Mouse (Mus musculus) splenic B cell, adult 2 months (primary cell): ENCODE results near the gene Wnk2.
A peak's percentile ranks its signal among the peaks of the same experiment; 100 is the strongest.

Source experiments
- DNase-seq: peaks from one replicate; pipeline ENCODE4 v3.0.0-alpha.2; 2011; ENCODE audit warnings: low read depth, low spot score
- H3K27me3 ChIP-seq: 2 replicates; pipeline ENCODE4 v1.6.1; 2012; ENCODE audit warnings: mild to moderate bottlenecking, low read length, moderate library complexity, mixed read lengths; ENCODE audit not compliant: control insufficient read depth, poor library complexity, insufficient read depth, severe bottlenecking
- H3K36me3 ChIP-seq: 2 replicates; pipeline ENCODE4 v1.6.1; 2012; ENCODE audit warnings: mild to moderate bottlenecking, low read length, moderate library complexity, mixed read lengths; ENCODE audit not compliant: control insufficient read depth, poor library complexity, insufficient read depth, severe bottlenecking

Gene Wnk2

DNA sequence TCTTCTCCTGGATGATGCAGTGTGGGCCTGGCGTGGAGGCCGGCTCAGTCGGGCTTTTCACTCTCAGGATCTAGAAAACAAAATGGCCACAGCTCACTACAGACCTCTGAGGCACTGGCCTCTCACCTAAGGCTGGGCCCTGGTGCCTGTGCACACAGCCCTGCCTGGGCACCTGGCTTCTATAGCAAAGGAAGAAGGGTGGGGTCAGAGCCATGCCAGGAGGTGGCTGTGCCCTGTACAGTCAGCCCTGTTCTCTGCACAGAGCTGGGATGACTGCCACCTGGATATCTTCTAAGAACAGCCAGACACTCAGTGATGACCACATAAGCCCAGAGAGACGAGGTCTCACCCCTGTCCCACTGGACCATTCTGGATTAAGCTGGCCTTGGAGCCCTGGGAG lies 111.4 kb downstream of the Wnk2 start:
- H3K27me3 ChIP-seq = no peaks in the 10 kb centered on the region
- DNase-seq = no peak
- no peaks in the 10 kb centered on the region for H3K36me3 ChIP-seq

DNA sequence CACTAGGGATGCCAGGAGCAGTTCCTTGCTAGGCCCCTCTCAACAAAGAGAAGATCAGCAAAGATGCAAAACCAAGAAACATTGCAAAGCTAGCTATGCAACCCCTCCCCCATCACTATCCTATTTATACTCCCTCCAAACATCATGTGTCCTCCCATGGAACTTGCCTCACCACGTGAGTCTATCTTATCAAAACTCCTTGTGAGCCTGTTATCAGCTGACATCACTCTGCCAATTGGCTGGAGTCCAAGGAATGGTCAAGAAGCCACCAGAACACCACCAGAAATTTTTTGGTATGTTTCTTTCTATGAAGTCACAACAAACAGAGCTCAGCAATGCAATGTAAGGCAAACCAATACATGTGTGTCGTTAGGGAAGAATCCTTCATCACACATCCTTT lies 116.8 kb downstream of the Wnk2 start:
- Histone ChIP-seq H3K27me3 (no peaks in the 10 kb centered on the region), H3K36me3 (no peaks in the 10 kb centered on the region)
- DNase-seq = no peak

DNA sequence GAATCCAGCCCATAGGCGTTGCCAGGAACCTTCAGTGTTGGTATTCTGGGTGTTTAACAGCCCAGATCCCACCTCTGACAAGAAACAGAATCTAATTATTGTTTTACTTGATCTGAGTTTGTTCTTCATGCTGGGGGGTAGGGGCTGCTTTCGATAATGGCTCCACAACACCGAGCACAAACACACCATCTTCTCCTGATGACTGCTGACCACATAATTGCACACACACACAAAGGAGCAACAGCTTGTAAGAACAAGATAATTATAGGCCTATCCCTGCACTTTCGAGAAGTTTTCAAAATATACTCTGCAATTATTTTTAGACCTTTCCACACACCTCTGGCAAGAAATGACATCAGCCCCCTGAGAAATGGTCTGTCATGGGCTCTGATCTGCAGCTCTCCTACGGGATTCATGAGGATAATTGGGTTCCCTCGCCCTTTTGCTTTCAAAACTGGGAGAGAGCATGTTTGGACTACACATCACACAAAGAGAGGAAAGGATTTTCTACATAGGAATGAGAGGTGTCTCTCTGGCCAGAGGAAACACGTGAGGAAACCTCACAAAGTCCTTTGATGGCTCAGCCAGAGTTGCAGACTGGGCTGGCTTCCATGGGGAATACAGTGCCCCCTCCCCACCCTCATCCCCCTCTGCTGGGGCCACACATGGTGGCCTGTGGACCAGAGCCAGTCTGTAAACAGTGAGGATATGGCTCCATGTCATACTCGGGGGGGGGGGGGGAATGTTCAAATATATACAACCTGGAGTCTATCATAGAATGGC lies 118.9 kb downstream of the Wnk2 start:
- DNase-seq = no peak
- H3K27me3 ChIP-seq = no peaks in the 10 kb centered on the region
- H3K36me3 ChIP-seq = no peaks in the 10 kb centered on the region

DNA sequence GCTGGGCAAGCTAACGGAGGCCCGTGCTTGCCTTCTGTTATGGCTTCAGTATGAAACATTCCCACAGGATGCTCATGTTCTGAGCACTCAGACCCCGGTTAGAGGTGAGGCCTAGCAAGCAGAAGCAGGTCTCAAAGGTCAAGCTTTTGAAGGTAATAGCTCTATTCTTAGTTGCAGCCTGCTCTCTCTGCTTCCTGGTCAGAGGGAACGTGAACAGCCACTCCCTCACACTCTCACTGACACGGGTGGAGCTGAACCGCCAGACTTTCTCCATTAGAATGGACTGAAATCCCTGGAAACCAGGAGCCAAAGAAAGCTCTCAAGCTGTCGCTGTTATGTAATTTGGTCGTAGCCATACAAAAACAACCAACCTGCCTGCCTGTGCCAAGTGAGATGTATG lies 120.8 kb downstream of the Wnk2 start:
- no peaks in the 10 kb centered on the region for H3K36me3 ChIP-seq
- H3K27me3 ChIP-seq = no peaks in the 10 kb centered on the region
- DNase-seq = no peak

DNA sequence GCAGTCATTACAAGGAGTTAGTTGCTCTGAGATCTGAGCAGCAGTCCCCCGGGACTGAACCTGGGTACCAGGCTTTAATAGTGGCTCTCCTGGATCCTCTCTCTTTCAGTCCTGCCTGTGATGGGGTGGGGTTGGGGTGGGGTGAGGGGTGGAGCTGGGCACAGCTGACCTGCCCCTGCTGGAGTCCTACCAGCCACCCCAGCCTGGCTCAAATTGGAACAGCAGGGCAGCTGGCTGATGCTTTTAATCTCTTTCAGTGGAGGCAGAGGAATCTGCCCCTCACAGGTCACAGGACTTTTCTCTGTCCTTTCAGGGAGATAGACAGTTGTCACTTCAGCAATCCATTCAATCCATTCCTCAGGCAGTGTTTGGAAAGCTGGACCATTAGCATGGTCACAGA lies 122.3 kb downstream of the Wnk2 start:
- DNase-seq = no peak
- no peaks in the 10 kb centered on the region for H3K36me3 ChIP-seq
- H3K27me3 ChIP-seq = no peaks in the 10 kb centered on the region

DNA sequence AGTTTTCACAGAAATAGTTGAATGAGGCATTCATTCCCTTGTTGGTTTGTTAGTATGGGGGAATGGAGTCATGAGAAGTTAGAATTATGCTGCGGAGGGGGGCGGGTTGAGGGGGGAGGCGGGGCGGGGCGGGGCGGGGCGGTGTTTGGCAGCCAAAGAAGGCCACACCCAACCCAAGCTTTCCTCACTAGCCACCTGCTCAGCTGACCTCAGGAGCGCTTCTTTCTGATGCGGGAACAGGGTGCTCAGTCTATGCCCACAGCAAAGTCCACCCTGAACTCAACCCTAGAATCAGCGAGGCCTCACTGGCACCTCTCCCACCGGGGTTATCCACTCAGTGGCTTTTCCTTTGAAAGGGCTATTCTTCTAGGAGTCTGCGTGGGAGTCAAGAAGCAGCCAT lies 123.1 kb downstream of the Wnk2 start:
- DNase-seq = no peak
- H3K36me3 ChIP-seq = no peaks in the 10 kb centered on the region

DNA sequence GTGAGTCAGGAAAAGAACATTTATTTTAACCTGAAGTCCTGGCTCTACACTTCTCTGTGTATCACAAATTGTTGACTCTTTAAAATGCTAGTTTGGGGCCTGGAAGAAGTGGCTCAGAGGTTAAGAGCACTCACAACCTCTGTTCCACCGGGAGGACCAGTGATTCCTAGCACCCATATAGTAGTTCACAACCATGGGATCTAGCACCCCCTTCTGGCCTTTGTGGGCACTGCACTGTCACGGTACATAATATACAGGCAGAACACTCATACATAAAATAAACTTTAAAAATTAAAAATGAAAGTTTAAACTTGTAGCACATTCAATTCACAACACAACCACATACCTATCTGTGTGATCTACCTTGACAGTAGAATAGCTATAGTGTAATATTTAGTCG lies 126.1 kb downstream of the Wnk2 start:
- Histone ChIP-seq H3K36me3 (no peaks in the 10 kb centered on the region), H3K27me3 (no peaks in the 10 kb centered on the region)
- peak; percentile 77 for DNase-seq

More for the DNA sequence above, 123.1 kb downstream of the Wnk2 start:
- no peaks in the 10 kb centered on the region for H3K27me3 ChIP-seq

DNA sequence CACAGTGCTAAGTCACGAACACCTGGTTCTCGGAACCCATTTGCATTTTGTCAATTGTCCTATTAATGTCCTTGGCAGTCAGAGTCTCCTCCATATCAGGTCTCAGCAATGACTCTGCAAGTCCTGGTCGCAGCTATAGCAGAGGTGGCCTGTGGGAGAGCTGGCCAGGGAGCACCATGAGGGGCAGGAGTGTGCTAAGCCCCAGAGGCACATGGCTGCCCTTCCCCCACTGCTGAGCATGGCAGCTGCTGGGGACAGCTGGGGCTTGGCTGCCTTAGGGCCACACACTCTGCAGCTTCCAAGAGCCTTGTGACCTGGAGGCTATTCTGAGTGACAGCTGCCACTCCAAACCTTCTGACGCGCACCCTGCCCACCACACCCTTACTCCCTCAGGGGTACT lies 127.7 kb downstream of the Wnk2 start:
- H3K36me3 ChIP-seq = no peaks in the 10 kb centered on the region
- H3K27me3 ChIP-seq = no peaks in the 10 kb centered on the region
- DNase-seq = no peak

DNA sequence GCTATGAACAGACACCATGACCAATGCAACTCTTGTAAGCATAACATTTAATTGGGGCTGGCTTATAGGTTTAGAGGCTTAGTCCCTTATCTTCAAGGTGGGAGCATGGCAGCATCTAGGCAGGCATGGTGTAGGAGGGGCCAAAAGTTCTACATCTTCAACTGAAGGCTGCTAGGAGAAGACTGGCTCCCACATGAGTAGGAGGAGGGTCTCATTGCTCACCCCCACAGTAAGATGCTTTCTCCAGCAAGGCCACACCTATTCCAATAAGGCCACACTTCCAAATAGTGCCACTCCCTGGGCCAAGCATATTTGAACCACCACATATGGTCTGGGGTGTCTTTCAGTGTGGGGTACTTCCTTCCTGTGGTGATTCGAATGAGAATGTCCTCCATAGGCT lies 130.4 kb downstream of the Wnk2 start:
- no peaks in the 10 kb centered on the region for H3K27me3 ChIP-seq
- no peaks in the 10 kb centered on the region for H3K36me3 ChIP-seq
- DNase-seq = no peak

DNA sequence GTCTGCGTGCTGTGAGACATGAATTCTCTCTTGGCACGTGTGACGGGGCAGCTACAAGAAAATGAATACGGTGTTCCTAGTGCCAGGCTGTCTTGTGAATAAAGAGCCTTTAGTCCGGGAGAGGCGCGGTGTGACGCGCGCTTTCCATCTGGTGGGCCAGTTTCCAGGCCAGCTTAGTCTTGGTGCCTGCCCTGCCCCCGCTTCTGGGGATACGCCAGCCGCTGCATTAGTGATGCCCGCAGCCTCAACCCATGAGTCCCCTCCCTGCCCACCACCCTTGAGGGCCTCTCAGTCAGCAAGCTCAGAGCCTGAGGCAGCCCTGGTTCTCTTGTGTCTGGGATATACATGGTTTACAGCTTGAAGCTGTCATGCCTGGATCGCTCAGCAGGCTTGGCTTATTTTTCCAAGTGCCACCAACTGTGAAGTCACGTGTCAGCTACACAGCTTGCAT lies 131.5 kb downstream of the Wnk2 start:
- DNase-seq = peak; percentile 43

DNA sequence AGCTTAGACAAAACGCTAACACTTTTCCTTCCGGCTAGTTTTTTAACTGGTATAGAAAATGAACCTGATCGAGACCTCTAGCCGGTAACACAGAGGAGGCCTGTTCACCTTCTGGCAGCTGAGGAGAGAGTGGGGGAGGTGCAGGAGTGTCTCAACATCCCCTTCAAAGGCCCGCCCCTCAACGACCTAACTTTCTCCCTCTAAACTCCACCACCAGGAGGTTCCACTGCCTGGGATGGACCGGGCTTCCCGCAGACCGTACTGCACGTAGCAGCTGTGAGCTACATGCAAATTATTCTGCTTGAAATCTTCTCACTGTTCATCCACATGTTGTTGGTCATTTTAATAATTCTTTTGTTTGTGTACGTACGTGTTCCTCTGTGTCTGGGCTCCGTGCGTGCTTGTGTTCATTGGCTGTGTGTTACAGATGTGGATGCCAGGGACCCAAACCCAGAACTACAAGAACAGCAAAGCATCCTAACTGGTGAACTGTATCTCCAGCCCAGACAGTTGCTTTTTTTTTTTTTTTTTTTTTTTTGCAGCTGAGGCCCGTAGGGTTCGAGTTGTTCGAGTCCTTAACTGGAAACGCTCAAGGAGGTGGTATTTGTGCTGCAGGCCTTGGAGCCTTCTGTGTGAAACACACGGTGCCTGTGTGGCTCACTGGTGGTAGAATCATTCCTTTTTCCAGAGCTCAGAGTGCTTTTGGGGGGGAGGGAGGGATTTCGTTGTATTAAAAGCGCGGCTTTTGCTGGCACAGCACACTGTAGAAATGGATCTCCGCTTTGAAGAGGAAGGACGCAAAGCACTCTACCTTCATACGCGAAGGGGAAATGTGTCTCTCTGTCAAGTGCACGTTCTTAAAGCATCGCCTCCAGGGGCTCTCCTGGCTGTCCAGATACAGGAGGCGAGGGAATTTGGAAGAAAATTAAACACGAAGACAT lies 132.2 kb downstream of the Wnk2 start:
- H3K27me3 ChIP-seq = no peaks in the 10 kb centered on the region

More for the DNA sequence above, 131.5 kb downstream of the Wnk2 start:
- no peaks in the 10 kb centered on the region for H3K27me3 ChIP-seq
- no peaks in the 10 kb centered on the region for H3K36me3 ChIP-seq

DNA sequence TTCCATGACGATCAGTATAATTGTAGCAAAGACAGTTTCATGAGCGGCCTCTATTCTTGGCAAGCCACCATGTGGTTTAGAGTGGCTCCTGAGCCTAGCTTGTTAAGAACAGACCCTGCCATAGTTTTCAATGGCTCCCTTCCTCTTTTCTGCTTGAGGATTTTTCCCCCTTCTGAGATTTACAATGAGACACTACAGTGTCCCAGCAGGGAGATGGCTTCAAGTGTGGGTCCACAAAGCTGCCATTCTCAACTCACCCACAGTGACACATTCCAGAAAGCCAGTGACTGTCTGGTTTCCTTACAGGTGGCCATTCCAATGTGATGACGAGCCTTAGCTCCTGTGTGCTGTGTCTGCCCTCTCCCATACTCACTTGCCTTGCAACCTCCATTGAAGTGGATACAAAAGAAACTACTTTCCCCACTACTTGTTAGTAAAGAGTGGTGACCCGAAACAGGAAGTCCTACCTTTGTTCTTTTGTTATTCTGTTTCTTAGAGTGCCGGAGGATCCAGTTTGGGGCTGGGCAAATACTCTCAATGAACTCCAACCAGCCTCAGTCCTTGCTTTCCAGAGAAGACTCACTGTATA lies 134.5 kb downstream of the Wnk2 start:
- no peaks in the 10 kb centered on the region for H3K27me3 ChIP-seq
- no peaks in the 10 kb centered on the region for H3K36me3 ChIP-seq
- no peak for DNase-seq

More for the DNA sequence above, 132.2 kb downstream of the Wnk2 start:
- H3K36me3 ChIP-seq = no peaks in the 10 kb centered on the region
- peak; percentile 49 for DNase-seq

DNA sequence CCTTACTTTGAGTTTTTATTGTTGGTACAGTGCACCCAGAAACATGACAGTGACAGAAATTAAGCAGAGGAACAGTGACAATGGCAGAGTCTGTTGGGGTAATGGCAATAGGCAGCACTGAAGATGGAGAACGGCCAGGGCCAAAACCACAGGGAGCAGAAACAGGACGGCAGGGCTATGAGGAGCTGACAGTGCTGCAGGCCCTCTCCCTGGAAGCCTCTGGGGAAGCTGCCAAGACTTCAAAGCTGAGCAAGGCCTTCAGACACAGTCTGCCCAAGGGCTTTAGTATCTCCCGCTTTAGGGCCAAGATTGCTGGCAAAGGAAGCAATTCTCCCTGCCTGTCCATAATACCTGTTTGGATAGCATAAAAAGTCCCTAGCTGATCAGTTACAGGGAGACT lies 146.1 kb downstream of the Wnk2 start:
- DNase-seq = no peak
- no peaks in the 10 kb centered on the region for H3K36me3 ChIP-seq
- H3K27me3 ChIP-seq = no peaks in the 10 kb centered on the region

DNA sequence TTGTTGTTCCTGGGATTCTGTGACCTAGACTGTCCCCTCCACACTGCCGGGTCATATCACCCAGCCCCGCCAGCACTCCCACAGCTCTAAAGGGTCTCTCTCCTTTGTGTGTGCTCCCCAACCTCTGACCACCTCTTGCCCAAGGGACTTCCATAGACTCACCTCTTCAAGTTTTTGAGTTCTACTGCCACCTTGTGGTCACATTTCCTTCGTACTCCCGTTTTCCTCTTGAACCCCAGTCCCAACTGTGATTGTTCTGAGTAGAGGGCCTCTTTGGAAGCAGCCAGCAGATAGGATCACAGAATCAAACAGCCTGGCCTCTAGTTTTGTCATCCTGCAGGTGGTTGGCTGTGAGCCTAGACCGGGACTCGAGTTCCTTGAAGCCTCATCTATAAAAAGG lies 149.2 kb downstream of the Wnk2 start:
- peak; percentile 85 for DNase-seq

DNA sequence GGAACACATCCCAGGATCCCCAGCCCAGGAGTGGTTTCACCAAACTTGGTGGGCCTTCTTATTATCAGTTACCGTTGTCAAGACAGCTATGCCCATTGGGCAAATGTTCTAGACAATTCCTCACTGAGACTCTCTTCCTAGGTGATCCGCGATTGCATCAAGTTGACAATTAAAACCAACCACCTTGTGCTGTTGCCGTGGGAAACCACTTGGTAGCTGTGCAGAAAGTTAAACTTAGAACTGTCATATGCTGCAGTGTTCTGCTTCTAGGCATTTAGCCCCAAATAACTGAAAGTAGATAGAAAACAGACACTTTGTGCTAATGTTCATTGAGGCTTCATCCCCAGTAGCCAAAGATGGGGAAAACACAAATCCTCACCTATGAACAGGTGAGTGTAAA lies 151.1 kb downstream of the Wnk2 start:
- Histone ChIP-seq H3K27me3 (no peaks in the 10 kb centered on the region), H3K36me3 (no peaks in the 10 kb centered on the region)
- DNase-seq = no peak

More for the DNA sequence above, 149.2 kb downstream of the Wnk2 start:
- Histone ChIP-seq H3K27me3 (no peaks in the 10 kb centered on the region), H3K36me3 (no peaks in the 10 kb centered on the region)
